Comparison of ENCODE assay signal across 16 mouse cellular contexts in genomic region chr2:128285457-128285856, GRCm38 (mm10).
DNase-seq lines count a peak whose midpoint lies in the region; ATAC-seq and TF ChIP-seq lines count a peak whose summit lies in the region.
"Had no signal": no experiment of that assay in that cellular context is flagged by ENCODE, and none has a peak within 500 bp of the region (broad histone marks: within the 10 kb centered on the region; RNA-seq: fewer than 3 reads in every experiment).

No protein-coding gene starts in this region.

- 0 out of 2 replicates have a peak overlapping the region, but pooled peaks have one; percentile 9 for H3K27ac ChIP-seq in forebrain, postnatal 0 days (ENCODE audit: low read depth, low read length)
- no peak overlapping the region for H3K27ac ChIP-seq in forebrain, embryonic 11.5 days (ENCODE audit: low read depth, low read length)
- no peak overlapping the region for H3K27ac ChIP-seq in hindbrain, postnatal 0 days
- no peak overlapping the region for H3K27ac ChIP-seq in hindbrain, embryonic 13.5 days
- H3K27ac ChIP-seq in midbrain, embryonic 16.5 days (ENCODE audit: low read length), result no peak overlapping the region
- no peak overlapping the region for H3K27ac ChIP-seq in midbrain, embryonic 13.5 days
- H3K27ac ChIP-seq: macrophage; neural tube, embryonic 12.5 days had no signal

- ATAC-seq in forebrain, postnatal 0 days, result peak; percentile 79
- ATAC-seq in forebrain, embryonic 11.5 days (replicated peaks; ENCODE audit: low FRiP score), result no peak
- ATAC-seq in hindbrain, postnatal 0 days, result no peak
- no peak for ATAC-seq in hindbrain, embryonic 13.5 days (ENCODE audit: low FRiP score)
- ATAC-seq in midbrain, embryonic 16.5 days, result peak; percentile 61
- ATAC-seq in midbrain, embryonic 13.5 days, result no peak
- ATAC-seq: activated CD4-positive, CD25-positive, alpha-beta regulatory T cell, adult 4 months had no signal

- no peak for TF ChIP-seq CTCF in forebrain, postnatal 0 days (IDR thresholded peaks at IDR 0.05; ENCODE audit: low read depth)
- no peak for TF ChIP-seq CTCF in hindbrain, postnatal 0 days (IDR thresholded peaks at IDR 0.05; ENCODE audit: low read depth)

- peak; percentile 63 for DNase-seq in forebrain, postnatal 0 days
- DNase-seq in forebrain, embryonic 11.5 days (ENCODE audit: low spot score), result no peak
- peak; percentile 23 for DNase-seq in hindbrain, postnatal 0 days (ENCODE audit: low spot score)
- DNase-seq in Muller cell, postnatal 12 days (ENCODE audit: inconsistent ontology term), result no peak
- DNase-seq: B cell, adult 2 months; thymus, adult 18-20 months had no signal

- H3K36me3 ChIP-seq in forebrain, postnatal 0 days (ENCODE audit: insufficient read depth), result no peaks in the 10 kb centered on the region
- no peaks in the 10 kb centered on the region for H3K36me3 ChIP-seq in forebrain, embryonic 11.5 days (ENCODE audit: control insufficient read depth, insufficient read depth, low read length)
- no peaks in the 10 kb centered on the region for H3K36me3 ChIP-seq in hindbrain, postnatal 0 days (ENCODE audit: insufficient read depth, low read length)
- no peaks in the 10 kb centered on the region for H3K36me3 ChIP-seq in hindbrain, embryonic 13.5 days
- H3K36me3 ChIP-seq in midbrain, embryonic 16.5 days (ENCODE audit: control insufficient read depth, insufficient read depth, low read length), result no peaks in the 10 kb centered on the region
- H3K36me3 ChIP-seq in midbrain, embryonic 13.5 days, result no peaks in the 10 kb centered on the region
- H3K36me3 ChIP-seq in myocyte (ENCODE audit: control insufficient read depth, insufficient read depth), result no peaks in the 10 kb centered on the region
- H3K36me3 ChIP-seq: neural tube, embryonic 12.5 days had no signal

- peaks cover 9% of the 10 kb centered on the region; the same call in 1 of the 2 replicates for H3K4me1 ChIP-seq in forebrain, postnatal 0 days (ENCODE audit: insufficient read depth)
- peaks cover 18% of the 10 kb centered on the region for H3K4me1 ChIP-seq in forebrain, embryonic 11.5 days (replicated peaks; ENCODE audit: control insufficient read depth, insufficient read depth, low read length)
- peaks cover 4% of the 10 kb centered on the region; the same call in 1 of the 2 replicates for H3K4me1 ChIP-seq in hindbrain, postnatal 0 days (ENCODE audit: insufficient read depth, low read length)
- peaks cover 38% of the 10 kb centered on the region for H3K4me1 ChIP-seq in hindbrain, embryonic 13.5 days (replicated peaks)
- H3K4me1 ChIP-seq in midbrain, embryonic 16.5 days (ENCODE audit: control insufficient read depth, insufficient read depth, low read length), result peaks cover 13% of the 10 kb centered on the region; the same call in 1 of the 2 replicates
- peaks cover 24% of the 10 kb centered on the region for H3K4me1 ChIP-seq in midbrain, embryonic 13.5 days (replicated peaks)

- H3K27me3 ChIP-seq in forebrain, postnatal 0 days (ENCODE audit: insufficient read depth, low read length), result no peaks in the 10 kb centered on the region
- H3K27me3 ChIP-seq in forebrain, embryonic 11.5 days (ENCODE audit: control insufficient read depth, insufficient read depth, low read length), result no peaks in the 10 kb centered on the region
- H3K27me3 ChIP-seq in hindbrain, postnatal 0 days (ENCODE audit: insufficient read depth, low read length), result no peaks in the 10 kb centered on the region
- no peaks in the 10 kb centered on the region for H3K27me3 ChIP-seq in hindbrain, embryonic 13.5 days
- H3K27me3 ChIP-seq in midbrain, embryonic 16.5 days (ENCODE audit: control insufficient read depth, insufficient read depth, low read depth, low read length), result no peaks in the 10 kb centered on the region
- no peaks in the 10 kb centered on the region for H3K27me3 ChIP-seq in midbrain, embryonic 13.5 days
- H3K27me3 ChIP-seq in myocyte (ENCODE audit: control insufficient read depth, insufficient read depth, insufficient read length), result no peaks in the 10 kb centered on the region
- H3K27me3 ChIP-seq: neural tube, embryonic 12.5 days; Patski had no signal

- no peak for TF ChIP-seq POLR2A in myocyte (IDR thresholded peaks at IDR 0.05; ENCODE audit: insufficient read length, low read depth)

- 42% methylated on average over 12 of the region's 12 CpGs for WGBS in forebrain, postnatal 0 days
- WGBS in forebrain, embryonic 11.5 days, result 92% methylated on average over 12 of the region's 12 CpGs
- WGBS in hindbrain, postnatal 0 days, result 54% methylated on average over 12 of the region's 12 CpGs
- WGBS in hindbrain, embryonic 13.5 days, result 87% methylated on average over 12 of the region's 12 CpGs
- WGBS in midbrain, embryonic 16.5 days, result 60% methylated on average over 12 of the region's 12 CpGs
- 67% methylated on average over 12 of the region's 12 CpGs for WGBS in midbrain, embryonic 13.5 days

- no peak overlapping the region for H3K9ac ChIP-seq in forebrain, postnatal 0 days
- H3K9ac ChIP-seq in forebrain, embryonic 11.5 days (ENCODE audit: low read length), result no peak overlapping the region
- no peak overlapping the region for H3K9ac ChIP-seq in hindbrain, postnatal 0 days (replicated peaks; ENCODE audit: low read length)
- no peak overlapping the region for H3K9ac ChIP-seq in hindbrain, embryonic 13.5 days
- H3K9ac ChIP-seq in midbrain, embryonic 16.5 days (ENCODE audit: low read depth, low read length), result no peak overlapping the region
- H3K9ac ChIP-seq in midbrain, embryonic 13.5 days (replicated peaks), result no peak overlapping the region
- H3K9ac ChIP-seq: neural tube, embryonic 12.5 days had no signal

- no peak overlapping the region for H3K4me2 ChIP-seq in forebrain, postnatal 0 days (ENCODE audit: low read depth)
- H3K4me2 ChIP-seq in forebrain, embryonic 11.5 days (ENCODE audit: low read depth, low read length, severe bottlenecking), result no peak overlapping the region
- H3K4me2 ChIP-seq in hindbrain, postnatal 0 days (ENCODE audit: low read depth, low read length), result no peak overlapping the region
- H3K4me2 ChIP-seq in hindbrain, embryonic 13.5 days, result no peak overlapping the region
- H3K4me2 ChIP-seq in midbrain, embryonic 16.5 days (ENCODE audit: low read length), result no peak overlapping the region
- H3K4me2 ChIP-seq in midbrain, embryonic 13.5 days (replicated peaks), result no peak overlapping the region
- H3K4me2 ChIP-seq in myocyte (ENCODE audit: low read depth), result peak overlapping the region; percentile 54
- H3K4me2 ChIP-seq: liver, embryonic 11.5 days; neural tube, embryonic 12.5 days had no signal

- H3K9me3 ChIP-seq in forebrain, postnatal 0 days (ENCODE audit: low read length), result no peaks in the 10 kb centered on the region
- no peaks in the 10 kb centered on the region for H3K9me3 ChIP-seq in forebrain, embryonic 11.5 days (ENCODE audit: control insufficient read depth, low read length)
- H3K9me3 ChIP-seq in hindbrain, postnatal 0 days (ENCODE audit: low read length), result no peaks in the 10 kb centered on the region
- H3K9me3 ChIP-seq in hindbrain, embryonic 13.5 days, result no peaks in the 10 kb centered on the region
- no peaks in the 10 kb centered on the region for H3K9me3 ChIP-seq in midbrain, embryonic 16.5 days (replicated peaks; ENCODE audit: control insufficient read depth, low read length, poor library complexity, severe bottlenecking)
- H3K9me3 ChIP-seq in midbrain, embryonic 13.5 days, result no peaks in the 10 kb centered on the region
- H3K9me3 ChIP-seq: neural tube, embryonic 12.5 days had no signal

- no peak overlapping the region for H3K4me3 ChIP-seq in forebrain, postnatal 0 days (ENCODE audit: low read depth, low read length)
- H3K4me3 ChIP-seq in forebrain, embryonic 11.5 days (ENCODE audit: low read depth, low read length), result no peak overlapping the region
- H3K4me3 ChIP-seq in hindbrain, postnatal 0 days (ENCODE audit: low read length), result no peak overlapping the region
- no peak overlapping the region for H3K4me3 ChIP-seq in hindbrain, embryonic 13.5 days
- H3K4me3 ChIP-seq in midbrain, embryonic 16.5 days (ENCODE audit: low read depth, low read length), result no peak overlapping the region
- no peak overlapping the region for H3K4me3 ChIP-seq in midbrain, embryonic 13.5 days (replicated peaks)
- H3K4me3 ChIP-seq in myocyte, result no peak overlapping the region
- H3K4me3 ChIP-seq: erythroblast, embryonic 14.5 days; neural tube, embryonic 12.5 days had no signal

- H3ac ChIP-seq in myocyte (ENCODE audit: control insufficient read depth, insufficient read length), result no peak overlapping the region

- H3K79me2 ChIP-seq in myocyte (ENCODE audit: control insufficient read depth, insufficient read depth), result no peaks in the 10 kb centered on the region

TF ChIP-seq in myocyte, 11 proteins besides CTCF, POLR2A, EP300 and RAD21:
- TF ChIP-seq E2F4 (IDR thresholded peaks at IDR 0.05; ENCODE audit: insufficient read depth) (no peak), MYOG (IDR thresholded peaks at IDR 0.05; ENCODE audit: control insufficient read depth in 1 of 3, insufficient read depth in 1 of 3, insufficient read length in 2 of 3, low read depth in 2 of 3) (no peak), TCF12 (IDR thresholded peaks at IDR 0.05; ENCODE audit: insufficient read depth, poor library complexity, severe bottlenecking) (no peak), USF1 (IDR thresholded peaks at IDR 0.05; ENCODE audit: low read depth) (no peak), REST (IDR thresholded peaks at IDR 0.05; ENCODE audit: insufficient read depth, insufficient read length) (no peak)

Comparison
In these comparisons a context has a peak if more than half of its experiments do, and no peak if none do; other contexts are left out.
1. ATAC-seq: peak in forebrain, postnatal 0 days (single experiment) and midbrain, embryonic 16.5 days (single experiment); none in forebrain, embryonic 11.5 days (single experiment), hindbrain, postnatal 0 days (single experiment), hindbrain, embryonic 13.5 days (single experiment) and midbrain, embryonic 13.5 days (single experiment).
2. DNase-seq: peak in forebrain, postnatal 0 days (single experiment) and hindbrain, postnatal 0 days (single experiment); none in forebrain, embryonic 11.5 days (single experiment) and Muller cell, postnatal 12 days (single experiment).